Mouse (Mus musculus): ENCODE measurements around the gene Clhc1. TPM values are rescaled to one million over a fixed set of nuclear protein-coding genes. Genes with fewer than 3 reads are reported as not detected.
A peak's percentile ranks its signal among the peaks of the same experiment; 100 is the strongest.

Gene Clhc1
- polyA plus RNA-seq, 1 experiment from 2014 or later = 0.15 TPM

DNA sequence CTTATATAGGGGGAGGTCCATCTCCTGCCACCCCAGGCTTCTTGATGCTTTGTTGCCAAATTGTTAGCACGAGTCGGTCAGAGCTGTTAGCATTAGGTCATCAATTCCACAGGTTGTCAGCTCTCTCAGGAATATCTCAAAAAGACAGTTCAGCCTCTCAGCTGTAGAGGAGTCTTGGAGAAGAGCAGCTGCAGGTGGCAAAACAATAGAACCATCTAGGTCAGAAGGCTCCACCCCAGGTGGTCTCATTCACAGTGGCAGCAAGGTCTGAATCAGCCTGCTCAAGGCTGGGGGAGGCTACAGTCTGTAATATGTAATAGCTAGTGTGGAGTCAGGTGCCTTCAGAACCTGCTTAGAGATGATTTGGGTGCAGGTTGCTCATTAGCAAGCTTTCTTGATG, 55.8 kb downstream of the Clhc1 start:
- Histone ChIP-seq H3K4me1 (ENCODE audit: control insufficient read depth, insufficient read depth, low read length) (no peaks in the 10 kb centered on the region), H3K9ac (ENCODE audit: low read length) (no peak overlapping the region), H3K27me3 (ENCODE audit: control insufficient read depth, insufficient read depth, low read length) (no peaks in the 10 kb centered on the region), H3K36me3 (ENCODE audit: control insufficient read depth, insufficient read depth, low read length) (no peaks in the 10 kb centered on the region), H3K4me3 (ENCODE audit: low read depth, low read length) (no peak overlapping the region), H3K4me2 (no peak overlapping the region), H3K27ac (ENCODE audit: low read depth, low read length) (no peak overlapping the region), H3K9me3 (ENCODE audit: control insufficient read depth, low read length) (no peaks in the 10 kb centered on the region)
- ATAC-seq (ENCODE audit: low FRiP score) = no peak
- 61% methylated on average over 2 of the region's 2 CpGs for WGBS
- no peak for DNase-seq (ENCODE audit: low spot score, missing footprints)

DNA sequence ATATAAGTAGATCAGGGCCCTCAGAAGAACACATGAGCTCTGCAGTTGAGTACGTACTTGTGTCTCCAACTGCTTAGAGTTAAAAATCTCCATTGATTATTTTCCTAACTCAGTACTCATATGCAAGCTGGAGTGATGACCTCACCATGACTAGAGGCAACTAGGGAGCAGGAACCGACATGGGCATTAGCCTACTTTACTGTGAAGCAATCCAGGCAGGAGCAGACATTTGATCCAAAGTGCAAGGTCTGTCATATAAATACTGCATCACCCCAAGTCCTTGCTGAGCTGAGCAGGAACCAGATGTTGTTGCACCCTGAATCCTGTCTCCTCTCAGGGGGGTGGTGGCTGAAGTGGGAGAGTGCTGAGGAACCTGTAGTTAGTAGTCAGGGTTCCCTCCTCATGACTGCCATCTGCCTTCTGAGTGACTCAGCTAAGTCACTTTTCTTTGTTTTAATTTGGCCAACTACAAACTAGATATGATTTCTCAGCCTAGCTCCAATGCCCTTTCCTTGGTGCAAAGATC, 59.8 kb downstream of the Clhc1 start:
- Histone ChIP-seq H3K27me3 (ENCODE audit: control insufficient read depth, insufficient read depth, low read length) (no peaks in the 10 kb centered on the region), H3K36me3 (ENCODE audit: control insufficient read depth, insufficient read depth, low read length) (no peaks in the 10 kb centered on the region), H3K4me3 (ENCODE audit: low read depth, low read length) (no peak overlapping the region), H3K4me2 (no peak overlapping the region), H3K4me1 (ENCODE audit: control insufficient read depth, insufficient read depth, low read length) (no peaks in the 10 kb centered on the region), H3K9ac (ENCODE audit: low read length) (no peak overlapping the region), H3K9me3 (ENCODE audit: control insufficient read depth, low read length) (no peaks in the 10 kb centered on the region), H3K27ac (ENCODE audit: low read depth, low read length) (no peak overlapping the region)
- ATAC-seq (ENCODE audit: low FRiP score) (no peak), DNase-seq (ENCODE audit: low spot score, missing footprints) (no peak)
- WGBS = 88% methylated on average over 2 of the region's 2 CpGs

DNA sequence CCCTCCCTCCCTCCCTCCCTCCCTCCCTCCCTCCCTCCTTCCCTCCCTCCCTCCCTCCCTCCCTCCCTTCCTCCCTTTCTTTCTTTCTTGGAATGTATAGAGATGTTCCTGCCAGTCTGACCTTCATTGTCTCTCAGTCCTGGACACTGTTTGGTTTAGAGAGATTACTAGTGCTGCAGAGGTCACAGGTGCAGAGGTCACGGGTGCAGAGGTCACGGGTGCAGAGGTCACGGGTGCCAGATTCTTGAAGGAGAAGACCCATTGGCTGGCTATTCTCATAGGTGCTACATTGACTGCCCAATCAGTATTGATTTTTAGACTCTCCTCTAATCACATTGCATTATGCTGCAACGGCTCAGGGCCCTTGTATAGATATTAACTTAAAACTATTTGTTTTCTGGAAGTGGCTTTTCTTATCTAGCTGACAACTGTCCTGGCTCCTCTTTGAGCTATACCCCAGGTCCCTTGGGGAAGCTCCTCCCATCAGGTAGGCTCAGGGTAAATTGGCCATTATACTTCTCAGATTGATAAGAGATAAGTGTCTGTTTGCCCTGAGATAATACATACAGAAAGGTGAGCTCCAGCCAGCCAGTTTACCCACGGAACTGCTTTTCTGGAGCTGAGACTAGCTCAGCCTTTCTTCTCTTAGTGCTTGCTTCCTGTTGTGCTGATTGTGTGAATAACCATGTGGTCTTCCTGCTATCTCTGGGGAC, 62.2 kb downstream of the Clhc1 start:
- no peaks in the 10 kb centered on the region for H3K27me3 ChIP-seq (ENCODE audit: control insufficient read depth, insufficient read depth, low read length)
- no peak for DNase-seq (ENCODE audit: low spot score, missing footprints)
- no peak overlapping the region for H3K4me2 ChIP-seq
- 0 out of 2 replicates have a peak, but pooled peaks have one; percentile 16 for ATAC-seq (ENCODE audit: low FRiP score)
- 73% methylated on average over 5 of the region's 5 CpGs for WGBS
- no peaks in the 10 kb centered on the region for H3K9me3 ChIP-seq (ENCODE audit: control insufficient read depth, low read length)
- H3K4me3 ChIP-seq (ENCODE audit: low read depth, low read length) = no peak overlapping the region
- no peak overlapping the region for H3K9ac ChIP-seq (ENCODE audit: low read length)
- no peaks in the 10 kb centered on the region for H3K36me3 ChIP-seq (ENCODE audit: control insufficient read depth, insufficient read depth, low read length)
- H3K4me1 ChIP-seq (ENCODE audit: control insufficient read depth, insufficient read depth, low read length) = no peaks in the 10 kb centered on the region
- no peak overlapping the region for H3K27ac ChIP-seq (ENCODE audit: low read depth, low read length)

DNA sequence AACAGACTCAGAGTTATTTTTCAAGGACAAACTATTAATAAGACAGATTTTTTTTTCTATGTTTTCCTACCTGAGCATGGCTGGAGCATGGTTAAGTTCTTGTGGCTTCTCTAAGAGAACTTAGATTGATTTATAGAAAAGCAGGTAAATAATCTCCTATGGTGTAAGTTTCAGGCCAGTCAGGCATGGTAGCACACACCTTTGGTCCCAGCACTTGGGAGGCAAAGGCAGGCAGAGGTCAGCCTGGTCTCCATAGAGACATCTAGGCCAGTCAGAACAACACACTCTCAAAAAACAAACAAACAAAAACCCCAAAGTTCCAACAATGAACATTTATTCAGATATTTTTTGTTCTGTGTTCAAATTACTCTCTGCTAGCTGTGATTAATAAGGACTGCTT, 64.3 kb downstream of the Clhc1 start:
- Histone ChIP-seq H3K4me1 (ENCODE audit: control insufficient read depth, insufficient read depth, low read length) (no peaks in the 10 kb centered on the region), H3K9me3 (ENCODE audit: control insufficient read depth, low read length) (no peaks in the 10 kb centered on the region), H3K9ac (ENCODE audit: low read length) (no peak overlapping the region), H3K27me3 (ENCODE audit: control insufficient read depth, insufficient read depth, low read length) (no peaks in the 10 kb centered on the region), H3K27ac (ENCODE audit: low read depth, low read length) (no peak overlapping the region), H3K4me3 (ENCODE audit: low read depth, low read length) (no peak overlapping the region), H3K4me2 (no peak overlapping the region), H3K36me3 (ENCODE audit: control insufficient read depth, insufficient read depth, low read length) (no peaks in the 10 kb centered on the region)
- no peak for DNase-seq (ENCODE audit: low spot score, missing footprints)
- no peak for ATAC-seq (ENCODE audit: low FRiP score)

DNA sequence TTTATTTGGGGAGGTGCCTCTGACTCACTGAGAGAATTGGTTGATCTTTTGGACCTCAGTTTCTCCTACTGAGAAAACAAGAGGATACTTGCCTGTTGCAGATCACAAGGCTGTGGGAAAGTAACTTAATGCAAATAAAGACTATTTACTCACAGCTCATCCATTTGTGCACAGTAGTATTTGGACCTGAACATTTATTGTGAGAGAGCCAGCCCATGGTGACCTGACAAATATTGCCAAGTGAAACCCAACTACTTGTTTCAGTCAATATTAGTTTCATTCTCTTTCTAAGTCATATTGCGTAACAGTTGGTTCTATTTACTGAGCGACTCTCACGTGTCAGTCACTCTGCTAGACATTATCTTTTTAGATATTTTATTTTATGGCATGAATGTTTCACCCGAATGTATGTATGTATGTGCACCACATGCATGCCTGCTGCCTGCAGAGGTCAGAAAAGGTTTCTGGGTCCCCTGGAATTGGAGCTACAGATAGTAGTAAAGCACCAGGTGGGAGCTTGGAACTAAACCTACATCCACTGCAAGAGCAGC, 65.5 kb downstream of the Clhc1 start:
- H3K9ac ChIP-seq (ENCODE audit: low read length) = no peak overlapping the region
- H3K36me3 ChIP-seq (ENCODE audit: control insufficient read depth, insufficient read depth, low read length) = no peaks in the 10 kb centered on the region
- H3K9me3 ChIP-seq (ENCODE audit: control insufficient read depth, low read length) = no peaks in the 10 kb centered on the region
- no peak overlapping the region for H3K27ac ChIP-seq (ENCODE audit: low read depth, low read length)
- no peak overlapping the region for H3K4me2 ChIP-seq
- H3K4me3 ChIP-seq (ENCODE audit: low read depth, low read length) = no peak overlapping the region
- ATAC-seq (ENCODE audit: low FRiP score) (no peak), DNase-seq (ENCODE audit: low spot score, missing footprints) (no peak)
- H3K4me1 ChIP-seq (ENCODE audit: control insufficient read depth, insufficient read depth, low read length) = no peaks in the 10 kb centered on the region
- H3K27me3 ChIP-seq (ENCODE audit: control insufficient read depth, insufficient read depth, low read length) = no peaks in the 10 kb centered on the region
- 84% methylated on average over 4 of the region's 4 CpGs for WGBS

DNA sequence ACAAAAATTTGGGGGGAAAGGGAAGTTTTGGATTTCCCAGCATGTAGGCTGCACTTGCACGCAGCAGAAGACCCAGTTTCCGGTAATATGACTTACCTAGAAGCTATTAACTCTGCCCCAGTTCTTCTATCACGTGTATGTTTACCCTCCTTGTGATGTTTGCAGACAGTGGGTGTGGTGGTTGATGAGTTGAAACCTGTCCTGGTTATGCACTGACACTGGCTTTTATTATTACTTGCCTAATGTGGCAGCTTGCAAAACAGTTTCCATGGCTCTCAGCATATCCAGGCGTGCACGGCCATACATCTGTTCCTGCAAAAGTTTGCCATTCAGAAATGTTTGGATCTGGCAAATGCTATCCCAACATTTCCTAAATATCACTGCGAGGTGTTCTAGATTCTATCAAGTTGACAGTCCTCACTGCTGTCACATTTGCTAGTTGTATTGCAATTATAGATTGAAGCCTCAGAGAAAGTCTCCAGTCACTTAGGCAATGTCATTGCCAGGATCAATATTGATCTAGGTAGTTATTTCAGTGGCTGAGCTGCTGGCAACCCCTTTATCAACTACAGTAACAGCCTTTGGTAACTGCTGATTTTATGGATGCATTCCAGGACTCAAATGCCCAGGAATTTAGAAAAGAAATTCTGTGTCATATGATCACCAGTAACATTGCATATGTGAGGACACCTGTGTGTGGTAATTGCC, 66.6 kb downstream of the Clhc1 start:
- no peak overlapping the region for H3K4me2 ChIP-seq
- H3K4me3 ChIP-seq (ENCODE audit: low read depth, low read length) = no peak overlapping the region
- ATAC-seq (ENCODE audit: low FRiP score) (no peak), DNase-seq (ENCODE audit: low spot score, missing footprints) (no peak)
- H3K27ac ChIP-seq (ENCODE audit: low read depth, low read length) = no peak overlapping the region
- no peaks in the 10 kb centered on the region for H3K27me3 ChIP-seq (ENCODE audit: control insufficient read depth, insufficient read depth, low read length)
- no peaks in the 10 kb centered on the region for H3K36me3 ChIP-seq (ENCODE audit: control insufficient read depth, insufficient read depth, low read length)
- H3K4me1 ChIP-seq (ENCODE audit: control insufficient read depth, insufficient read depth, low read length) = no peaks in the 10 kb centered on the region
- H3K9ac ChIP-seq (ENCODE audit: low read length) = no peak overlapping the region
- no peaks in the 10 kb centered on the region for H3K9me3 ChIP-seq (ENCODE audit: control insufficient read depth, low read length)
- 85% methylated on average over 6 of the region's 6 CpGs for WGBS

DNA sequence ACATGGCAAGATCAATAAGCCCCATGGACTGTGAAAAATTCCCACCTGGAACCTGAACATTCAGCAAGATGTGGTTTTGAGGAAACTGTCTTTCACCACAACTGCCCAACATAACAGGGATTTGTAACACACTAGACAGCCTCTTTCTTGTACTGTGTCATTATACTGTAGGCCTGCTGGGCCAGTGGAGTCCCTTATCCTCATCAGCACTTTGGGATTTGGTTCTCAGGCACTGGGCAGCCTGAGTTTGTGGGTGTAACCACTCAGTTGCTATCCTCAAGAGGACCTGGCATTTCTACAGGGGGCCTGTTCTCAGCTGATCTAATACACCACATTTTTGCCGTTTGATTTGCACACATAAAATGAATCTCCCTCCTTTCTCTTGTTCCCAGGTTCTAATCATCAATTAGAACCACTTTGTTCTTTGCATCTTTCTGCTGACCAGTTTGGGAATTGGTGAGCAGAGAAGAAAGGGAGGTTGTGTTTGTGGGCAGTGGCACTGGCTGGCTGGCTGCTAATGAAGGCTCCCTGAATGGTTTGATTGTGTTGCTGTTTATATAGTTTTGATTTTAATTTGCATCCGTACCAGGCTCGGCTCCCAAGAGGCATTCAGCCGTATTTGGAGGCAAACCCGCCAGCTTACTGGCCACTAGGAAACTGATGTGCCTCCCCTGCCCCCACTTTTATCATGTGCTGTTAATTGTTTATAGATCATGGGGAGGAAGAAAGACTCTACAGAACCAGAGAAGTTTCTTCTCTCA, 74.5 kb downstream of the Clhc1 start:
- no peak overlapping the region for H3K4me2 ChIP-seq

DNA sequence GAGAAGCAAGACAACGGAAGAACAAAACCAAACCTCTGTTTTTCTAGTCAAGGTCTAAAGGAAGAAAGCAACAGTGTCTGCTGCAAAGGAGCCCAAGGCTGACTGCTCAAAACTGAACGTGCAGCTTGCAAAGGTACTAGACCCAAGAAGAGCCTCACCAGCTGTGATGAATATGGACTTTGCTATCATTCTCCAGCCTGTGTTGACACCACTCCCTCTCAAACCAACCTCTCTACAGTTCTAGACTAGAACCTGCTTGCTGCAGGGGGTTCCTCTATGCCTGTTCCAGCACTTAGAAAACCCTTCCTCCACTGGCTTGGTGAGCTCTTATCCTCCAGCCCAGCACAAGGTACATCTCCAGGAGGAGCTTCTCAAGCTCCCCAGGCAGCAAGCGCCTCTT, 75.6 kb downstream of the Clhc1 start:
- H3K4me2 ChIP-seq = no peak overlapping the region
- no peaks in the 10 kb centered on the region for H3K9me3 ChIP-seq (ENCODE audit: control insufficient read depth, low read length)
- H3K27ac ChIP-seq (ENCODE audit: low read depth, low read length) = no peak overlapping the region
- 91% methylated on average over 3 of the region's 3 CpGs for WGBS
- H3K36me3 ChIP-seq (ENCODE audit: control insufficient read depth, insufficient read depth, low read length) = no peaks in the 10 kb centered on the region
- no peaks in the 10 kb centered on the region for H3K27me3 ChIP-seq (ENCODE audit: control insufficient read depth, insufficient read depth, low read length)
- no peak overlapping the region for H3K9ac ChIP-seq (ENCODE audit: low read length)
- no peaks in the 10 kb centered on the region for H3K4me1 ChIP-seq (ENCODE audit: control insufficient read depth, insufficient read depth, low read length)
- H3K4me3 ChIP-seq (ENCODE audit: low read depth, low read length) = no peak overlapping the region
- DNase-seq (ENCODE audit: low spot score, missing footprints) (no peak), ATAC-seq (ENCODE audit: low FRiP score) (no peak)

More for the DNA sequence above, 74.5 kb downstream of the Clhc1 start:
- ATAC-seq (ENCODE audit: low FRiP score) (no peak), DNase-seq (ENCODE audit: low spot score, missing footprints) (no peak)
- Histone ChIP-seq H3K4me1 (ENCODE audit: control insufficient read depth, insufficient read depth, low read length) (no peaks in the 10 kb centered on the region), H3K9me3 (ENCODE audit: control insufficient read depth, low read length) (no peaks in the 10 kb centered on the region), H3K4me3 (ENCODE audit: low read depth, low read length) (no peak overlapping the region), H3K36me3 (ENCODE audit: control insufficient read depth, insufficient read depth, low read length) (no peaks in the 10 kb centered on the region), H3K9ac (ENCODE audit: low read length) (no peak overlapping the region), H3K27me3 (ENCODE audit: control insufficient read depth, insufficient read depth, low read length) (no peaks in the 10 kb centered on the region), H3K27ac (ENCODE audit: low read depth, low read length) (no peak overlapping the region)
- WGBS = 85% methylated on average over 5 of the region's 5 CpGs
